Mouse (Mus musculus) frontal cortex, postnatal 10 days (tissue): ENCODE results near the gene Cmtr2.
A peak's percentile ranks its signal among the peaks of the same experiment; 100 is the strongest.

Experiments
- DNase-seq, 2 experiments: peaks; one replicate each; pipeline ENCODE4 v3.0.0; 2022; ENCODE audit warnings: low spot score in 2 of 2, mixed read lengths in 1 of 2

The Cmtr2 gene

DNA sequence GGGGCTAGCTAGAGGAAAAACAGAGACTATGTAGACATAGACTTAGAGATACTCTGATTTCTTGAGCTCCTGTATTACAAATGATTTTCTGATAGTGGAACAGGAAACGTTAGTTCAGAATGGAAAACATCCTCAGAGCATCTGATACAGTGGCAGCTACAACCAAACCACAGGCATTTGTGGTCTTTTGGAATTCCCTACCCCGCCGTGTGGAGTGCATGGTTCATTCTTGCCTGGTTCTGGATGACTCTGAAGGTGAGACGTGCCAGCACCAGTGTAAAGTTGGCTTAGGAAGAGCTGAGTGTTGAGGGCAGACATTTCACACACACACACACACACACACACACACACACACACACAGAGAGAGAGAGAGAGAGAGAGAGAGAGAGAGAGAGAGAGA, 38.5 kb downstream of the Cmtr2 start:
- DNase-seq, result no peak

- DNase-seq, result no peak
Measured at GRCm38 (mm10) chr8:110265796-110266305, 50.4 kb downstream of the Cmtr2 start.

- peak; percentile 79 to 87 for DNase-seq
Measured at GRCm38 (mm10) chr8:110266741-110267140, 51.3 kb downstream of the Cmtr2 start, which contains the start of gene Hydin. Gene Hydin, plus strand, starts transcription at chr8:110266977.

DNA sequence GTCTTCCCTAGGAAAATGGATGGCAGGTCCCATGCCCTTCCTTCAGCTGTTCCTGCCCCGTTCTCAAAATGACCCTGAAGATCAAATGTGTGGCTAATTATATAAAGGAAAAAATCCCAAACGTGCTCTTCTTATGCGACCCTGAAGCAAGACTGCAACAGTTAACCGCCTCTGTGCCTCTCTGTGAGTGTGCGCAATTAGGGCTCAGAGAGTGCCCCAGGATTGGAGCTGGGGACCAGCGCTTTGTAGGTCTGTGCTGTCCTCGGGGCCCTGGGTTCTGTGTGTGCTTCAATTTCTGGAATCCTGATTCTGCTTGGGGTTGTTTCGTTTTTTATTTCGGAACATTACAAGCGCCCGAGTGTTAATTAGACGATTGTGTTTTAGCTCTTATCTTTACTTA, 51.8 kb downstream of the Cmtr2 start:
- no peak for DNase-seq

GRCm38 (mm10) chr8:110270659-110271058, 55.2 kb downstream of the Cmtr2 start:
- no peak for DNase-seq

DNA sequence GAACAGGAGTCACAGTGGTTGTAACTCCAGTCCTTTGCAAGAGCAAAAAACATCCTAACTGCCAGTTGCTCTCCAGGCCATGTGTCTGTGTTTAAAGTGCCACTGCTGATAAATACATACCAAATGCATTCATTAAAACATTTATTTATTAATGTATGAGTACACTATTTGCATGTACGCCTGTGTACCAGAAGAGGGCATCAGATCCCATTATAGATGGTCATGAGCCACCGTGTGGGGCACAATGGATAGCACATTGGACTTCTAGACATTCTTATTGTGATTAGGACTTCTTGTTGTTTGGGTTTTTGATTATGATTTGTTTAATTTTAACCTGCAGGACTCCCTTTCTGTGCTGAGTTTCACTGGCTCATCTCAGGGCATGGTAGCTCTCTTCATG, 57.9 kb downstream of the Cmtr2 start:
- DNase-seq, result no peak
